Mouse (Mus musculus) MEL (cell line): ENCODE data around the gene Rabl6. TPM values are rescaled to one million over a fixed set of nuclear protein-coding genes. Genes with fewer than 3 reads are reported as not detected.
A peak's percentile ranks its signal among the peaks of the same experiment; 100 is the strongest.

Experiments
- DNase-seq: peaks from one replicate; pipeline ENCODE4 v3.0.0; 2011; ENCODE audit warnings: low read depth, low spot score
- H3K27ac ChIP-seq: 2 replicates; pipeline ENCODE4 v1.5.1; 2012; ENCODE audit warnings: low read depth, mild to moderate bottlenecking, control low read depth, low read length, moderate library complexity; ENCODE audit not compliant: control insufficient read depth
- H3K27me3 ChIP-seq, 2 experiments: fragments of 150-350 bp in 1 of 2; sonication (generic) in 1 of 2; 2 replicates each; pipeline ENCODE4 v1.6.1; 2012; ENCODE audit warnings: low read length in 2 of 2, mild to moderate bottlenecking in 2 of 2, improper control_type of control experiment in 1 of 2, moderate library complexity in 1 of 2; ENCODE audit not compliant: insufficient read depth in 2 of 2, control insufficient read depth in 1 of 2
- H3K36me3 ChIP-seq, 2 experiments: 2 replicates each; pipeline ENCODE4 v1.6.1; 2012 to 2014; ENCODE audit warnings: low read length in 2 of 2, improper control_type of control experiment in 1 of 2, inconsistent platforms in 1 of 2, mild to moderate bottlenecking in 1 of 2; ENCODE audit not compliant: insufficient read depth in 2 of 2, control insufficient read depth in 1 of 2
- H3K4me1 ChIP-seq, 2 experiments: fragments of 150-350 bp in 1 of 2; sonication (generic) in 1 of 2; 2 replicates each; pipeline ENCODE4 v1.6.1; 2012; ENCODE audit warnings: low read length in 2 of 2, improper control_type of control experiment in 1 of 2, mild to moderate bottlenecking in 1 of 2; ENCODE audit not compliant: insufficient read depth in 2 of 2, control insufficient read depth in 1 of 2
- H3K4me3 ChIP-seq, 2 experiments: fragments of 150-350 bp in 1 of 2; sonication (generic) in 1 of 2; 2 replicates each; pipeline ENCODE4 v1.5.1; 2012; ENCODE audit warnings: low read depth in 2 of 2, low read length in 2 of 2, mild to moderate bottlenecking in 2 of 2, moderate library complexity in 2 of 2, control low read depth in 1 of 2, improper control_type of control experiment in 1 of 2; ENCODE audit not compliant: control insufficient read depth in 1 of 2, insufficient read depth in 1 of 2
- H3K79me2 ChIP-seq: 2 replicates; pipeline ENCODE4 v1.6.1; 2012; ENCODE audit warnings: mild to moderate bottlenecking, low read length, moderate library complexity; ENCODE audit not compliant: control insufficient read depth, poor library complexity, insufficient read depth
- H3K9ac ChIP-seq: 2 replicates; pipeline ENCODE4 v1.6.1; 2012; ENCODE audit warnings: low read depth, mild to moderate bottlenecking, control low read depth, low read length, moderate library complexity; ENCODE audit not compliant: control insufficient read depth, poor library complexity, severe bottlenecking
- H3K9me3 ChIP-seq: fragments of 150-350 bp; sonication (generic); replicated peaks from 2 replicates; pipeline ENCODE4 v1.6.1; 2012; ENCODE audit warnings: mild to moderate bottlenecking, low read length, improper control_type of control experiment, moderate library complexity; ENCODE audit not compliant: insufficient read depth
- BHLHE40 ChIP-seq: IDR thresholded peaks from 2 replicates; pipeline ENCODE4 v1.6.1; 2012; ENCODE audit warnings: low read depth, mild to moderate bottlenecking, inconsistent platforms, low read length, improper control_type of control experiment, borderline replicate concordance
- CHD2 ChIP-seq: IDR thresholded peaks from 2 replicates; pipeline ENCODE4 v1.6.1; 2011; ENCODE audit warnings: low read length, improper control_type of control experiment
- CTCF ChIP-seq, 3 experiments: IDR thresholded peaks in 2 of 3; conservative IDR thresholded peaks in 1 of 3; 2 replicates each; pipeline ENCODE4 v1.5.1; 2011 to 2012; ENCODE audit warnings: low read length in 3 of 3, low read depth in 2 of 3, mild to moderate bottlenecking in 2 of 3, improper control_type of control experiment in 1 of 3, inconsistent platforms in 1 of 3, mixed read lengths in 1 of 3, moderate library complexity in 1 of 3; ENCODE audit not compliant: control insufficient read depth in 1 of 3, insufficient read depth in 1 of 3, poor library complexity in 1 of 3, severe bottlenecking in 1 of 3
- ELF1 ChIP-seq: IDR thresholded peaks from 2 replicates; pipeline ENCODE4 v1.6.1; 2014; ENCODE audit warnings: low read depth, mild to moderate bottlenecking, inconsistent platforms, low read length, improper control_type of control experiment, moderate library complexity
- EP300 ChIP-seq, 2 experiments: IDR thresholded peaks; 2 replicates each; pipeline ENCODE4 v1.6.1; 2011; ENCODE audit warnings: improper control_type of control experiment in 2 of 2, low read length in 2 of 2, low read depth in 1 of 2, mild to moderate bottlenecking in 1 of 2
- GABPA ChIP-seq: IDR thresholded peaks from 2 replicates; pipeline ENCODE4 v1.6.1; 2012; ENCODE audit warnings: low read depth, mild to moderate bottlenecking, inconsistent platforms, low read length, improper control_type of control experiment, moderate library complexity
- GATA1 ChIP-seq: IDR thresholded peaks from 2 replicates; pipeline ENCODE4 v1.6.1; 2011; ENCODE audit warnings: low read depth, low read length, improper control_type of control experiment
- HCFC1 ChIP-seq: IDR thresholded peaks from 2 replicates; pipeline ENCODE4 v1.6.1; 2012; ENCODE audit warnings: low read depth, mild to moderate bottlenecking, inconsistent platforms, low read length, improper control_type of control experiment, moderate library complexity
- KAT2A ChIP-seq: conservative IDR thresholded peaks from 2 replicates; pipeline ENCODE4 v1.6.1; 2012; ENCODE audit warnings: low read depth, low read length, improper control_type of control experiment, inconsistent platforms
- MAZ ChIP-seq: IDR thresholded peaks from 2 replicates; pipeline ENCODE4 v1.6.1; 2012; ENCODE audit warnings: low read depth, mild to moderate bottlenecking, inconsistent platforms, low read length, improper control_type of control experiment
- MXI1 ChIP-seq: IDR thresholded peaks from 2 replicates; pipeline ENCODE4 v1.6.1; 2011; ENCODE audit warnings: mild to moderate bottlenecking, low read depth, low read length, improper control_type of control experiment
- MYB ChIP-seq: IDR thresholded peaks from 2 replicates; pipeline ENCODE4 v1.6.1; 2011; ENCODE audit warnings: mild to moderate bottlenecking, low read depth, low read length, improper control_type of control experiment
- NELFE ChIP-seq: IDR thresholded peaks from 2 replicates; pipeline ENCODE4 v1.6.1; 2011; ENCODE audit warnings: low read depth, low read length, improper control_type of control experiment
- POLR2A ChIP-seq, 2 experiments: IDR thresholded peaks; 2 replicates each; pipeline ENCODE4 v1.6.1; 2011 to 2012; ENCODE audit warnings: low read length in 2 of 2, mild to moderate bottlenecking in 2 of 2, control low read depth in 1 of 2, improper control_type of control experiment in 1 of 2, low read depth in 1 of 2, moderate library complexity in 1 of 2; ENCODE audit not compliant: control insufficient read depth in 1 of 2, insufficient read depth in 1 of 2, poor library complexity in 1 of 2
- POLR2AphosphoS2 ChIP-seq: IDR thresholded peaks from 2 replicates; pipeline ENCODE4 v1.6.1; 2011; ENCODE audit warnings: low read length, improper control_type of control experiment
- RAD21 ChIP-seq: IDR thresholded peaks from 2 replicates; pipeline ENCODE4 v1.6.1; 2011; ENCODE audit warnings: mild to moderate bottlenecking, low read depth, low read length, improper control_type of control experiment
- RCOR1 ChIP-seq: IDR thresholded peaks from 2 replicates; pipeline ENCODE4 v1.6.1; 2012; ENCODE audit warnings: low read depth, mild to moderate bottlenecking, inconsistent platforms, low read length, improper control_type of control experiment
- SIN3A ChIP-seq: IDR thresholded peaks from 2 replicates; pipeline ENCODE4 v1.6.1; 2012; ENCODE audit warnings: low read length, improper control_type of control experiment, inconsistent platforms
- SMC3 ChIP-seq: IDR thresholded peaks from 2 replicates; pipeline ENCODE4 v1.6.1; 2011; ENCODE audit warnings: low read depth, low read length, improper control_type of control experiment
- TAL1 ChIP-seq: IDR thresholded peaks from 2 replicates; pipeline ENCODE4 v1.6.1; 2012; ENCODE audit warnings: mild to moderate bottlenecking, inconsistent platforms, low read length, moderate library complexity, mixed read lengths
- TBP ChIP-seq: IDR thresholded peaks from 2 replicates; pipeline ENCODE4 v1.8.0; 2011; ENCODE audit warnings: low read depth, low read length, improper control_type of control experiment
- USF1 ChIP-seq: IDR thresholded peaks from 2 replicates; pipeline ENCODE4 v1.6.1; 2014; ENCODE audit warnings: low read depth, mild to moderate bottlenecking, inconsistent platforms, low read length, improper control_type of control experiment, moderate library complexity
- USF2 ChIP-seq, 2 experiments: IDR thresholded peaks; 2 replicates each; pipeline ENCODE4 v1.6.1; 2011 to 2012; ENCODE audit warnings: improper control_type of control experiment in 2 of 2, low read length in 2 of 2, borderline replicate concordance in 1 of 2, inconsistent platforms in 1 of 2, low read depth in 1 of 2, mild to moderate bottlenecking in 1 of 2; ENCODE audit not compliant: insufficient read depth in 1 of 2
- ZC3H11A ChIP-seq: IDR thresholded peaks from 2 replicates; pipeline ENCODE4 v1.6.1; 2012; ENCODE audit warnings: low read depth, mild to moderate bottlenecking, inconsistent platforms, low read length, improper control_type of control experiment
- ZKSCAN1 ChIP-seq: IDR thresholded peaks from 2 replicates; pipeline ENCODE4 v1.6.1; 2012; ENCODE audit warnings: low read depth, mild to moderate bottlenecking, inconsistent platforms, low read length, improper control_type of control experiment, moderate library complexity
- ZMIZ1 ChIP-seq: IDR thresholded peaks from 2 replicates; pipeline ENCODE4 v1.6.1; 2012; ENCODE audit warnings: low read depth, mild to moderate bottlenecking, inconsistent platforms, low read length, improper control_type of control experiment, moderate library complexity
- ZNF384 ChIP-seq: IDR thresholded peaks from 2 replicates; pipeline ENCODE4 v1.6.1; 2012; ENCODE audit warnings: low read depth, mild to moderate bottlenecking, inconsistent platforms, low read length, improper control_type of control experiment
- polyA plus RNA-seq, 2 experiments: library from polyadenylated mRNA; stranded (reverse) in 1 of 2; unstranded in 1 of 2; fragments of >175 nt in 1 of 2; fragments of >200 nt in 1 of 2; gene quantifications; 2 replicates each; pipeline versions ENCODE4 v1.2.1 to v1.2.4; 2012; ENCODE audit warnings: low replicate concordance in 2 of 2, low read depth in 1 of 2; ENCODE audit not compliant: insufficient read length in 2 of 2, insufficient read depth in 1 of 2, missing spikeins in 1 of 2
- total RNA-seq: library from RNA; depleted of rRNA; stranded (reverse); fragments of 300-350 nt; gene quantifications from 2 replicates; pipeline ENCODE4 v1.2.3, GENCODE M21; 2012

Rabl6 gene
- total and polyA plus RNA-seq, 3 experiments = 76.9 to 104 (median 84.7) TPM

- TF ChIP-seq ZKSCAN1 = no peak
- no peak for TF ChIP-seq POLR2A (IDR thresholded peaks at IDR 0.05; ENCODE audit: control insufficient read depth in 1 of 2, insufficient read depth in 1 of 2, low read depth in 1 of 2, low read length in 2 of 2, poor library complexity in 1 of 2)
- TF ChIP-seq ZC3H11A = no peak
- TF ChIP-seq, all 39 proteins: peak for 0
These were observed 49.5 kb downstream of the Rabl6 start (continued) for GRCm38 (mm10) chr2:25558774-25559173.

GRCm38 (mm10) chr2:25557964-25558360 lies 50.4 kb downstream of the Rabl6 start:
- TF ChIP-seq TAL1 (no peak), USF2 (IDR thresholded peaks at IDR 0.05; ENCODE audit: borderline replicate concordance in 1 of 2, insufficient read depth in 1 of 2, low read depth in 1 of 2, low read length in 2 of 2) (no peak), MAZ (no peak; the same call in 1 of the 2 replicates), HCFC1 (no peak), SIN3A (no peak; the same call in 1 of the 2 replicates), GATA1 (no peak), SMC3 (no peak), ZNF384 (no peak), RCOR1 (no peak), NELFE (no peak), MXI1 (no peak; the same call in 1 of the 2 replicates), ZMIZ1 (no peak), RAD21 (no peak), POLR2AphosphoS2 (no peak)
- TF ChIP-seq, all 39 proteins: peak for 0
- H3K27ac ChIP-seq = no peak overlapping the region; the same call in 1 of the 2 replicates
- H3K79me2 ChIP-seq = peaks cover 20% of the 10 kb centered on the region
- peak overlapping the region; percentile 87 for H3K9ac ChIP-seq
- peaks cover 5 to 9% of the 10 kb centered on the region in 2 experiments for H3K4me1 ChIP-seq
- no peaks in the 10 kb centered on the region for H3K9me3 ChIP-seq
- no peak for DNase-seq
- peaks cover 6 to 11% of the 10 kb centered on the region in 2 experiments for H3K36me3 ChIP-seq
- H3K27me3 ChIP-seq = no peaks in the 10 kb centered on the region
- peak overlapping the region; percentile 74 to 86 for H3K4me3 ChIP-seq

GRCm38 (mm10) chr2:25557221-25557963 lies 50.9 kb downstream of the Rabl6 start, which contains the start of gene Edf1:
Gene Edf1, plus strand, starts transcription at chr2:25557847.
- H3K36me3 ChIP-seq = peaks cover 6 to 12% of the 10 kb centered on the region in 2 experiments
- peak within 1 kb of the TSS; percentile 52 for H3K27ac ChIP-seq
- H3K27me3 ChIP-seq = no peaks in the 10 kb centered on the region
- peaks cover 20% of the 10 kb centered on the region for H3K79me2 ChIP-seq
- H3K9me3 ChIP-seq = no peaks in the 10 kb centered on the region
- peak; percentile 92 for DNase-seq
- H3K4me3 ChIP-seq = peak within 1 kb of the TSS; percentile 86 to 88
- H3K9ac ChIP-seq = peak within 1 kb of the TSS; percentile 89
- H3K4me1 ChIP-seq = peaks cover 8 to 10% of the 10 kb centered on the region in 2 experiments
- TF ChIP-seq EP300 (IDR thresholded peaks at IDR 0.05; ENCODE audit: low read depth in 1 of 2, low read length in 2 of 2) = no peak
- peak; percentile 67 for TF ChIP-seq MAZ
- TF ChIP-seq CTCF (IDR thresholded peaks at IDR 0.05 in 2 of 3, conservative IDR thresholded peaks at IDR 0.05 in 1 of 3; ENCODE audit: control insufficient read depth in 1 of 3, insufficient read depth in 1 of 3, low read depth in 2 of 3, low read length in 3 of 3, poor library complexity in 1 of 3, severe bottlenecking in 1 of 3) = 0 out of 6 replicates have a peak, but pooled peaks of 1 of the 3 experiments have one; percentile 0
- peak; percentile 97 for TF ChIP-seq POLR2A (IDR thresholded peaks at IDR 0.05; ENCODE audit: control insufficient read depth in 1 of 2, insufficient read depth in 1 of 2, low read depth in 1 of 2, low read length in 2 of 2, poor library complexity in 1 of 2)
- TF ChIP-seq RCOR1 = no peak
- TF ChIP-seq ELF1 = peak; percentile 51; the same call in 1 of the 2 replicates
- TF ChIP-seq POLR2AphosphoS2 = peak; percentile 89
- TF ChIP-seq KAT2A = no peak; the same call in 1 of the 2 replicates
- TF ChIP-seq GATA1 = no peak
- 0 out of 2 replicates have a peak, but pooled peaks have one; percentile 28 for TF ChIP-seq USF1
- TF ChIP-seq BHLHE40 = no peak
- no peak for TF ChIP-seq CHD2
- peak; percentile 53; the same call in 1 of the 2 replicates for TF ChIP-seq TBP
- TF ChIP-seq MYB = no peak
- TF ChIP-seq GABPA = no peak
- peak; percentile 74 for TF ChIP-seq ZMIZ1
- no peak for TF ChIP-seq USF2 (IDR thresholded peaks at IDR 0.05; ENCODE audit: borderline replicate concordance in 1 of 2, insufficient read depth in 1 of 2, low read depth in 1 of 2, low read length in 2 of 2)
